In the genomic region with DNA sequence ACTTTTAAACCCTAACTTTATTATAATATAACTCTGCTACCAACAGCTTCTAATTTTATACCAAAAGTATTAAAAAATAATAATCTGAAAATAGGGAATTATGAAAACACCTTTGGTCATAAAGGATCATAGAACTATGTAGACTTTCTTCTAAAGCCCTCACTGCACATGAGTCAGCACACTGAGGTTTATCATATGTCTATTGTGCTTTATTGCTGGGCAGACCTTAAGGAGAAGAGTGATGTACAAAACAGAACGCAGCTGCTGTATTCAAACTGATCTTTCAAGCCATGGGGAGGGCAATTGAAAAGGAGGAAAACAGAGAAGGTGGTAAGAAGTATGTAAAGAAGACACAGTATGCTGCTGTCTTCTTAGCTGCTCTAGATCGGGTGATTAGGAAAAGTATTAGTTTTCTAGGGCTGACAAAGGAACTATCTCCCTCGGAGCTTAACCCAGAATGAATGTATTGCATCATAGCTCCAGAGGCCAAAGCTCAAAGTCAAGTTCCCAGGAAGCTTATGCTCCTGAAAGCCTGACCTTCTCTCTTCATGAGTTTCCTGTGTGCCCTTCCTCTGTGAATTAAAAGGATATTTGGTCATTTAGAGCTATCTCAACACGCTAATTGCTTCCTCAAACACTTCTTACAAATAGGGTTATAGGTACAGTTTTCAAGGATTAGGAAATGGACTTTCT, we compare ENCODE assay signal across 25 mouse cellular contexts.
DNase-seq lines count a peak whose midpoint lies in the region; ATAC-seq and TF ChIP-seq lines count a peak whose summit lies in the region.
"Had no signal": no experiment of that assay in that cellular context is flagged by ENCODE, and none has a peak within 500 bp of the region (broad histone marks: within the 10 kb centered on the region; RNA-seq: fewer than 3 reads in every experiment).

No protein-coding gene starts in this region.

- no peaks in the 10 kb centered on the region for H3K27me3 ChIP-seq in liver, postnatal 0 days (ENCODE audit: insufficient read depth, low read length)
- H3K27me3 ChIP-seq in liver, embryonic 12.5 days (replicated peaks) = no peaks in the 10 kb centered on the region
- no peaks in the 10 kb centered on the region for H3K27me3 ChIP-seq in intestine, postnatal 0 days (replicated peaks; ENCODE audit: control insufficient read depth, insufficient read depth, low read length)
- no peaks in the 10 kb centered on the region for H3K27me3 ChIP-seq in forebrain, embryonic 14.5 days (replicated peaks; ENCODE audit: control insufficient read depth, insufficient read depth, low read length)
- no peaks in the 10 kb centered on the region for H3K27me3 ChIP-seq in heart, adult 2 months (ENCODE audit: control insufficient read depth, insufficient read depth, low read length)
- H3K27me3 ChIP-seq: embryonic facial prominence, embryonic 12.5 days; embryonic facial prominence, embryonic 15.5 days; forebrain, embryonic 15.5 days; heart, embryonic 13.5 days had no signal

- ATAC-seq in liver, postnatal 0 days = 0 out of 2 replicates have a peak, but pooled peaks have one; percentile 50
- no peak for ATAC-seq in liver, embryonic 12.5 days
- ATAC-seq in intestine, postnatal 0 days = peak; percentile 96
- ATAC-seq in forebrain, embryonic 14.5 days = no peak
- ATAC-seq: CD4-positive, CD25-positive, alpha-beta regulatory T cell, adult 4 months; forebrain, embryonic 15.5 days had no signal

- H3K9ac ChIP-seq in liver, postnatal 0 days (replicated peaks) = no peak overlapping the region
- no peak overlapping the region for H3K9ac ChIP-seq in liver, embryonic 12.5 days
- no peak overlapping the region for H3K9ac ChIP-seq in intestine, postnatal 0 days (ENCODE audit: low read depth, low read length)
- no peak overlapping the region for H3K9ac ChIP-seq in forebrain, embryonic 14.5 days (ENCODE audit: low read length)
- H3K9ac ChIP-seq in heart, adult 2 months (ENCODE audit: low read depth, low read length) = no peak overlapping the region
- H3K9ac ChIP-seq: embryonic facial prominence, embryonic 12.5 days; embryonic facial prominence, embryonic 15.5 days; forebrain, embryonic 15.5 days; heart, embryonic 13.5 days; hindbrain, embryonic 14.5 days had no signal

- no peak overlapping the region for H3K4me2 ChIP-seq in liver, postnatal 0 days (ENCODE audit: low read depth, low read length)
- H3K4me2 ChIP-seq in liver, embryonic 12.5 days = no peak overlapping the region
- peak overlapping the region; percentile 33; the same call in 1 of the 2 replicates for H3K4me2 ChIP-seq in intestine, postnatal 0 days (replicated peaks; ENCODE audit: low read depth)
- no peak overlapping the region for H3K4me2 ChIP-seq in forebrain, embryonic 14.5 days (ENCODE audit: low read length)
- H3K4me2 ChIP-seq: embryonic facial prominence, embryonic 12.5 days; embryonic facial prominence, embryonic 15.5 days; forebrain, embryonic 15.5 days; heart, embryonic 13.5 days; hindbrain, embryonic 14.5 days had no signal

- no peak for TF ChIP-seq POLR2A in heart, adult 2 months (IDR thresholded peaks at IDR 0.05; ENCODE audit: insufficient read depth, low read depth, low read length)

- 49% methylated on average over 4 of the region's 4 CpGs for WGBS in liver, postnatal 0 days (ENCODE audit: insufficient replicate concordance)
- 56% methylated on average over 4 of the region's 4 CpGs for WGBS in liver, embryonic 12.5 days (ENCODE audit: insufficient replicate concordance)
- WGBS in intestine, postnatal 0 days = 44% methylated on average over 4 of the region's 4 CpGs
- WGBS in forebrain, embryonic 14.5 days = 78% methylated on average over 4 of the region's 4 CpGs
- 53% methylated on average over 4 of the region's 4 CpGs for WGBS in heart, adult 2 months

- H3K27ac ChIP-seq in liver, postnatal 0 days (ENCODE audit: low read depth) = no peak overlapping the region
- no peak overlapping the region for H3K27ac ChIP-seq in liver, embryonic 12.5 days
- H3K27ac ChIP-seq in intestine, postnatal 0 days (ENCODE audit: low read depth, low read length) = no peak overlapping the region
- no peak overlapping the region for H3K27ac ChIP-seq in forebrain, embryonic 14.5 days (ENCODE audit: low read depth, low read length)
- H3K27ac ChIP-seq in heart, adult 2 months = no peak overlapping the region
- H3K27ac ChIP-seq: embryonic facial prominence, embryonic 12.5 days; embryonic facial prominence, embryonic 15.5 days; forebrain, embryonic 15.5 days; heart, embryonic 10.5 days; heart, embryonic 13.5 days; hindbrain, embryonic 14.5 days had no signal

- DNase-seq in kidney, adult 9 months = peak; percentile 26
- DNase-seq in kidney, adult 11 months = no peak
- no peak for DNase-seq in liver, postnatal 0 days
- no peak for DNase-seq in forebrain, embryonic 14.5 days (ENCODE audit: low spot score)
- DNase-seq in heart, adult 2 months = no peak
- DNase-seq: adrenal gland, adult 2 months; adrenal gland, postnatal 14 days; B cell, adult 2 months; cerebellum, adult 11 months; cerebellum, adult 2 months; cerebellum, adult 9-11 months; cerebellum, postnatal 25 days; gastrocnemius, postnatal 25 days; heart, adult 18-20 months; heart, postnatal 14 days; heart, postnatal 4 days had no signal

- no peaks in the 10 kb centered on the region for H3K9me3 ChIP-seq in liver, postnatal 0 days (ENCODE audit: low read length)
- H3K9me3 ChIP-seq in liver, embryonic 12.5 days (replicated peaks) = no peaks in the 10 kb centered on the region
- H3K9me3 ChIP-seq in intestine, postnatal 0 days (ENCODE audit: control insufficient read depth) = no peaks in the 10 kb centered on the region
- H3K9me3 ChIP-seq in forebrain, embryonic 14.5 days (replicated peaks; ENCODE audit: control insufficient read depth, low read length) = no peaks in the 10 kb centered on the region
- H3K9me3 ChIP-seq: embryonic facial prominence, embryonic 12.5 days; embryonic facial prominence, embryonic 15.5 days; heart, embryonic 10.5 days; heart, embryonic 13.5 days had no signal

- no peak for TF ChIP-seq CTCF in liver, postnatal 0 days (IDR thresholded peaks at IDR 0.05; ENCODE audit: low read depth)
- TF ChIP-seq CTCF in intestine, postnatal 0 days (IDR thresholded peaks at IDR 0.05; ENCODE audit: low read depth) = no peak
- no peak for TF ChIP-seq CTCF in heart, adult 2 months (IDR thresholded peaks at IDR 0.05)

- H3K4me1 ChIP-seq in liver, postnatal 0 days (ENCODE audit: insufficient read depth) = peaks cover 3% of the 10 kb centered on the region; the same call in 1 of the 2 replicates
- H3K4me1 ChIP-seq in liver, embryonic 12.5 days = no peaks in the 10 kb centered on the region
- H3K4me1 ChIP-seq in intestine, postnatal 0 days (replicated peaks; ENCODE audit: control insufficient read depth, insufficient read depth, low read length) = no peaks in the 10 kb centered on the region
- H3K4me1 ChIP-seq in forebrain, embryonic 14.5 days (ENCODE audit: control insufficient read depth, insufficient read depth, low read length) = no peaks in the 10 kb centered on the region
- no peaks in the 10 kb centered on the region for H3K4me1 ChIP-seq in heart, adult 2 months (ENCODE audit: control insufficient read depth, insufficient read depth, low read length)
- H3K4me1 ChIP-seq: embryonic facial prominence, embryonic 12.5 days; embryonic facial prominence, embryonic 15.5 days; forebrain, embryonic 15.5 days; heart, embryonic 10.5 days; heart, embryonic 13.5 days had no signal

- no peaks in the 10 kb centered on the region for H3K79me2 ChIP-seq in heart, adult 2 months (replicated peaks; ENCODE audit: control insufficient read depth, insufficient read depth, low read length)

- no peaks in the 10 kb centered on the region for H3K36me3 ChIP-seq in liver, postnatal 0 days (replicated peaks; ENCODE audit: insufficient read depth, low read length)
- no peaks in the 10 kb centered on the region for H3K36me3 ChIP-seq in liver, embryonic 12.5 days
- H3K36me3 ChIP-seq in intestine, postnatal 0 days (ENCODE audit: control insufficient read depth, insufficient read depth) = no peaks in the 10 kb centered on the region
- H3K36me3 ChIP-seq in forebrain, embryonic 14.5 days (ENCODE audit: control insufficient read depth, insufficient read depth, low read length) = no peaks in the 10 kb centered on the region
- no peaks in the 10 kb centered on the region for H3K36me3 ChIP-seq in heart, adult 2 months (ENCODE audit: control insufficient read depth, insufficient read depth, low read length)
- H3K36me3 ChIP-seq: embryonic facial prominence, embryonic 12.5 days; embryonic facial prominence, embryonic 15.5 days; forebrain, embryonic 15.5 days; heart, embryonic 10.5 days; heart, embryonic 13.5 days had no signal

- TF ChIP-seq EP300 in liver, postnatal 0 days (IDR thresholded peaks at IDR 0.05; ENCODE audit: low read depth) = no peak
- no peak for TF ChIP-seq EP300 in heart, adult 2 months (IDR thresholded peaks at IDR 0.05; ENCODE audit: insufficient read depth, low read depth, low read length)

- intact Hi-C loops in heart, adult 2 months (cut with DNase I) = no loop called here

- H3K4me3 ChIP-seq in liver, postnatal 0 days (ENCODE audit: low read depth, low read length) = no peak overlapping the region
- no peak overlapping the region for H3K4me3 ChIP-seq in liver, embryonic 12.5 days
- H3K4me3 ChIP-seq in intestine, postnatal 0 days (ENCODE audit: low read depth, low read length) = no peak overlapping the region
- no peak overlapping the region for H3K4me3 ChIP-seq in forebrain, embryonic 14.5 days (ENCODE audit: low read depth, low read length)
- H3K4me3 ChIP-seq in heart, adult 2 months = no peak overlapping the region
- H3K4me3 ChIP-seq: embryonic facial prominence, embryonic 12.5 days; embryonic facial prominence, embryonic 15.5 days; forebrain, embryonic 15.5 days; heart, embryonic 10.5 days; heart, embryonic 13.5 days had no signal

Comparison
In these comparisons a context has a peak if more than half of its experiments do, and no peak if none do; other contexts are left out.
1. ATAC-seq: peak in liver, postnatal 0 days (single experiment) and intestine, postnatal 0 days (single experiment); none in liver, embryonic 12.5 days (single experiment) and forebrain, embryonic 14.5 days (single experiment).